Mouse (Mus musculus) olfactory bulb, adult 2 months (tissue): ENCODE data around the gene Polm.

Experiments
- CTCF ChIP-seq: fragments of 200-500 bp; IDR thresholded peaks from 2 replicates; pipeline ENCODE4 v1.5.1; 2012; ENCODE audit warnings: low read depth, mild to moderate bottlenecking, low read length, moderate library complexity; ENCODE audit not compliant: insufficient read depth
- POLR2A ChIP-seq: fragments of 200-500 bp; IDR thresholded peaks from 2 replicates; pipeline ENCODE4 v1.6.1; 2012; ENCODE audit warnings: mild to moderate bottlenecking, low read depth, low read length, moderate library complexity; ENCODE audit not compliant: insufficient read depth

DNA sequence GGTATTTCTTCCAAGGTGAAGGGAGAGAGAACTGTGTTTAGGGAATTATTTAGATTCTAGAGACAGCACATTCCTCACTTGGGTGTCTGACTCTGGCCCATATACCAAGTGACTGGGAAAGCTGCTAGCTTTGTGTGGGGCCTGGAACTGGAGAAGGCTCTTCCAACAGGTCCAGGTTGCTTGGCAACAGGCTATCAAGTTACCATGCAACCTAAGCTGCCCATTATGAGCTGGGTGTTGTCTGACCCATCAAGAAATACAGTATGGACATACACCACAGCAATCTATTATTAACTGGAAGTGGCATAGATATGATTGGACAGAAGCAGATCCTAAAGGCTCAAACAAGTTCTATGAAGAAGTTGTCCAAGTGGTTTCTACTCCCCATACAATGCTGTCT, 12.4 kb downstream of the Polm start:
- TF ChIP-seq POLR2A, result no peak
- TF ChIP-seq CTCF, result no peak
